Mouse (Mus musculus) lung, postnatal 0 days (tissue): Measurements from ENCODE around the gene Rab11fip5. TPM values are rescaled to one million over a fixed set of nuclear protein-coding genes. Genes with fewer than 3 reads are reported as not detected.
A peak's percentile ranks its signal among the peaks of the same experiment; 100 is the strongest.

ENCODE experiments used
- ATAC-seq: fragments of 200-750 bp; cut with Nextera tagmentation; 2 replicates; pipeline ENCODE4 v1.8.0; 2017; ENCODE audit warnings: moderate library complexity
- DNase-seq: peaks from one replicate; pipeline ENCODE4 v3.0.0-alpha.2; 2016; ENCODE audit warnings: low spot score
- H3K27ac ChIP-seq: fragments of 300-500 bp; sonication (generic); 2 replicates; pipeline ENCODE4 v1.5.1; 2014; ENCODE audit warnings: antibody characterized with exemption, mild to moderate bottlenecking, low read length, mixed read lengths
- H3K27me3 ChIP-seq: fragments of 300-500 bp; sonication (generic); replicated peaks from 2 replicates; pipeline ENCODE4 v1.6.1; 2014; ENCODE audit warnings: low read length, mixed read lengths; ENCODE audit not compliant: insufficient read depth
- H3K36me3 ChIP-seq: fragments of 300-500 bp; sonication (generic); 2 replicates; pipeline ENCODE4 v1.6.1; 2014; ENCODE audit warnings: low read length, mixed read lengths; ENCODE audit not compliant: insufficient read depth
- H3K4me1 ChIP-seq: fragments of 300-500 bp; sonication (generic); 2 replicates; pipeline ENCODE4 v1.6.1; 2014; ENCODE audit warnings: antibody characterized with exemption, low read depth, low read length, mixed read lengths; ENCODE audit not compliant: insufficient read depth
- H3K4me2 ChIP-seq: fragments of 300-500 bp; sonication (generic); replicated peaks from 2 replicates; pipeline ENCODE4 v1.6.1; 2014; ENCODE audit warnings: low read depth, mild to moderate bottlenecking, low read length, moderate library complexity, mixed read lengths
- H3K4me3 ChIP-seq: fragments of 300-500 bp; sonication (generic); 2 replicates; pipeline ENCODE4 v1.5.1; 2014; ENCODE audit warnings: low read depth, low read length
- H3K9ac ChIP-seq: fragments of 300-500 bp; sonication (generic); replicated peaks from 2 replicates; pipeline ENCODE4 v1.6.1; 2014; ENCODE audit warnings: low read depth, mild to moderate bottlenecking
- H3K9me3 ChIP-seq: fragments of 300-500 bp; sonication (generic); 2 replicates; pipeline ENCODE4 v1.6.1; 2016; ENCODE audit warnings: low read length, mixed read lengths
- CTCF ChIP-seq: IDR thresholded peaks from 2 replicates; pipeline ENCODE4 v1.5.1; 2016; ENCODE audit warnings: antibody characterized with exemption, mild to moderate bottlenecking
- EP300 ChIP-seq: IDR thresholded peaks from 2 replicates; pipeline ENCODE4 v1.6.1; 2016; ENCODE audit warnings: antibody characterized with exemption, mild to moderate bottlenecking, control low read depth
- WGBS: fragments of 180-500 bp; shearing (Covaris S2); extraction: QIAGEN DNeasy Blood & Tissue Kit; methylation state at CpG from one replicate; pipeline ENCODE4 v1.1.7; 2014; 5-methylcytosine and 5-hydroxymethylcytosine counted together
- polyA plus RNA-seq: library from polyadenylated mRNA; unstranded; fragments of >200 nt; fragmentation: Nextera tagmentation; extraction: Ambion mirVana; gene quantifications from 2 replicates; pipeline ENCODE4 v1.2.1, GENCODE M21; 2015

Gene Rab11fip5
- polyA plus RNA-seq, 1 experiment from 2014 or later: 11.2 TPM

DNA sequence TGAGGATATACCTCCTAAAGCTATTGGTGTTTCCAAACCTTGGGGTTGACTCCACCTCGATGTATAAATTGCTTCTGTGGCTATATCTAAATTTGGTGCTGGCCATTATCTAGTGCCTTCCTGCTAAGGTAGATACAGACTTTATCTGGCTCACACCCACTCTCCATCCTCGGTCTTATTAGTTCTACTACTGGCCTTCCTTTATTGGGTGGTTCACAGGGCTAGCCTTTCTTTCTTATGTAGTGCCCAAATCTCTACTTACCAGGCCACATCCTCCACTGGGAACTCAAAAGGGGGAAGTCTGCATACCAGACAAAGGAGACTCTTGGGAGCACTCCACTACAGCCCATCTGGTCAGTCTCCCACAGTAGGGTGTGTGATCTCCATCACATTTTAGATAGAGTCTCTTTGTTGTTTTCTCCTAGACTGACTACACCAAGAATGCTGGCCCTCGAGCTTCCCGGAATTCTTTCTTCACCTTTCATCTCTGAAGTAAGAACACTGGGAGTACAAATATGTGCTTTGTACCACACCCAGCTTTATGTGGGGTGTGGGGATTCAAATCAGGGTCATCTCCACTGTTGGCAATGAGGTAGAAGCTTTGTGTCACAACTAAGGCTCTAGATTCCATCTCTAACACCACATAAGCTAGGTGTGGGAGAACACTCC lies 2.8 kb upstream of the Rab11fip5 start:
- WGBS: 62% methylated on average over 4 of the region's 4 CpGs
- no peak overlapping the region for H3K9ac ChIP-seq
- no peaks in the 10 kb centered on the region for H3K36me3 ChIP-seq
- DNase-seq (no peak), ATAC-seq (no peak)
- H3K27ac ChIP-seq: no peak overlapping the region
- no peak overlapping the region for H3K4me3 ChIP-seq
- H3K27me3 ChIP-seq: no peaks in the 10 kb centered on the region
- H3K9me3 ChIP-seq: no peaks in the 10 kb centered on the region
- no peak for TF ChIP-seq EP300
- TF ChIP-seq CTCF: no peak
- no peak overlapping the region for H3K4me2 ChIP-seq
- peaks cover 13% of the 10 kb centered on the region for H3K4me1 ChIP-seq

DNA sequence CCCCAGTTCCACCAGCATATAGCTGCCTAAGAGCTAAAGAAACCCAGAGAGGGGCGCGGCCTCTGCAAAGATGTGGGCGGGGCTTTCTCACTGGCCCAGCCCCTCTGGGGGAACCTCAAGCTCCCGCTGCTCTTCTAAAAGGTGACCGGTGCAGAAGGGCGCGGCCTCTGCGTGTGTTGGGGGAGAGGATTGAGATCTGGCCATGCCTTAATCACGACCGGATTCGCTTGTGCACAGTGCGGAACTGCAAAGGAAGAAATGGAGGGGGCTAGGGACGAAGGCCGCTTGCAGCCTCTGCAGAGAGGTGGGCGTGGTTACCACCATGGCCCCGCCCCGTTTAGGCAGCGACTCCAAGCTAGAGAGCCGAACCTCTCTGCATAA lies 290 bp upstream of the Rab11fip5 start:
- WGBS: 0% methylated on average over 18 of the region's 19 CpGs
- H3K4me1 ChIP-seq: peaks cover 16% of the 10 kb centered on the region
- H3K36me3 ChIP-seq: no peaks in the 10 kb centered on the region
- peak overlapping the region; percentile 77 for H3K4me3 ChIP-seq
- DNase-seq (peak; percentile 99), ATAC-seq (peak; percentile 97)
- no peak overlapping the region for H3K27ac ChIP-seq
- no peaks in the 10 kb centered on the region for H3K27me3 ChIP-seq
- H3K9ac ChIP-seq: no peak overlapping the region
- peak overlapping the region; percentile 97 for H3K4me2 ChIP-seq
- H3K9me3 ChIP-seq: no peaks in the 10 kb centered on the region
- no peak for TF ChIP-seq CTCF
- TF ChIP-seq EP300: no peak

DNA sequence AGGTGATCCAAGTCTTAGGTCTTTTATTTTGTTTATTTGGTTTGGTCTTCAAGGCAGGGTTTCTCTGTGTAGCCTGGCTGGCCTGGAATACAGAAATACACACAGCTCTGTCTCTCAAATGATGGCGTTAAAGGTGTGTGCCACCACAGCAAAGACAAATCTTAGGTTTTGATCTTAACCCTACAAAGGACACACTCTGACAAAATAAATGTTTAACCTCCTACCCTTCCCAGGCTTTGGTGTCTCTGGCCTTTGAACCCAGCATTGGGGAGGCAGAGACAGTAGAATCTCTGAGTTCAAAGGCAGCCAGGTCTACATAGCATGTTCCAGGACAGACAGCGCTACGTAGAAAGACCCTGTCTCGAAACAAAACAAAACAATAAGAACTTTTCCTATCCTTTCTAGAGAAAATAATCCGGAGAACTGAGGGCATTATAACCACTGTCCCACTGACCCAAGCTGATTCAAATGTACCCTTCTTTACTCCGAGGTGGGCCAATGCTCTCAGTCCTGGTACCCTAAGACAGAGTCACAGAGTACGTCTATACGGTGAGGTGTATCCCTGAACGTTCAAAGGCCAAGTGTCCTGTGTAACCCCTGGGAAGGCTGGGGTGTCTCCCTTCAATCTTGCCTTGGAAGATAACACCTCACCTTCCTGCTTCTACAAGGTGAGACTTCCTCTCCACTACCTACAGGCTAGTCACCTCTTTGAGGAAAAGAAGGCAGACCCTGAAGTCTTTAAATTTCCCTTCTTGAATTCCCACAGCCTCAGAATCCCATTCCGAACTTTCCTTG lies 1.2 kb downstream of the Rab11fip5 start:
- whole genome bisulfite sequencing: 79% methylated on average over 10 of the region's 10 CpGs
- H3K27ac ChIP-seq: no peak overlapping the region

DNA sequence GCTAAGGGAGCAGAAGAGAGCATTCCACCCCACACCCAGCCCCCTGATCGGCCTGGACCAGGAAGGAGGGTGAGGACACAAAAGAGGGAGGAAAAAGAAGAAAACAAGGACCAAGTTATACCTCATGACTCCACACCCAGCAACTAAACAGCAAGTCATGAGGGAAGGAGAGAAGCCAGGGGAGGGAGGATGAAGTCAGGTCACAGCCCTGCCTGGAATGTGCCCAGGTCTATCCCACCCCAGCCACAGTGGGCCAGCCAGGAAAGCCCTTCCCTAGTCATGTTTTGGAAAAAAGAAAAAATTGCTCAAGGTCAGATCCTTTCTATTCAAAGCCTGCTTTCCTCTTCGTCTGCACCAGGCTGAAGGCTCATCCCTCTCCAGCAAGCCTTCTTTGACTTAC lies 1.9 kb downstream of the Rab11fip5 start:
- H3K4me2 ChIP-seq: peak overlapping the region; percentile 97
- H3K27ac ChIP-seq: peak overlapping the region; percentile 33; the same call in 1 of the 2 replicates
- H3K36me3 ChIP-seq: no peaks in the 10 kb centered on the region
- H3K9me3 ChIP-seq: no peaks in the 10 kb centered on the region
- no peak overlapping the region for H3K9ac ChIP-seq
- WGBS: 66% methylated on average over 2 of the region's 2 CpGs
- ATAC-seq: no peak
- TF ChIP-seq EP300 (no peak), CTCF (no peak)
- peaks cover 25% of the 10 kb centered on the region for H3K4me1 ChIP-seq
- no peak for DNase-seq
- no peaks in the 10 kb centered on the region for H3K27me3 ChIP-seq
- H3K4me3 ChIP-seq: no peak overlapping the region

More for the DNA sequence above, 1.2 kb downstream of the Rab11fip5 start:
- H3K4me3 ChIP-seq: peak overlapping the region; percentile 77
- ATAC-seq (no peak), DNase-seq (no peak)
- H3K9ac ChIP-seq: peak overlapping the region; percentile 74
- no peaks in the 10 kb centered on the region for H3K9me3 ChIP-seq
- TF ChIP-seq EP300 (no peak), CTCF (no peak)
- H3K4me2 ChIP-seq: peak overlapping the region; percentile 97
- H3K27me3 ChIP-seq: no peaks in the 10 kb centered on the region
- H3K36me3 ChIP-seq: no peaks in the 10 kb centered on the region
- peaks cover 25% of the 10 kb centered on the region for H3K4me1 ChIP-seq

DNA sequence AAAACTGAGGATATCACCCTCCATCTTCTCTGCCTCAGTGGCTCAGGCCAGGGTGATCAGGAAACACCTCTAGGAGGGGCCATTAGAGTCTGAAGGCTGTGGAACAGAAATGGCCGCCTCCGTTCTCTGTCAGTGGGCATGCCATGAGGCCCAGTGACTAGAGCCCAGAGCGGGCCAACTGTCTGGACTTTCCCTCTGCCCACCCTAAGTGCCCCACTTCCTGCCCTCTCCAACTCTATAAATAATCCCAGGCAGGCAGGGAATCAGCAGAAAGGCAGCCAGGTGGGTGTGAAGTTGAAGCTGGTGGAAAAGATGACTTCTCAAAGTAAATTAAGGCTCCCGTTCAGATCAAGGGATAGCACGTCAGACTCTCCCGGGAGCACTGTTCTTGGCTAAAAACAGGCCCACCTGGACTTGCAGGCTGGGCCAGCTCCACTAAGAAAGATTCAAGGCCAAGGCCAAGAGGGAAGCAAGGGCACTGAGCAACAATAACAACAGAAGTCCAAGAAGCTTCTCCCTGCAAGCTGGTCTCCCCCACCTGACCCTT lies 2.5 kb downstream of the Rab11fip5 start:
- Histone ChIP-seq H3K36me3 (no peaks in the 10 kb centered on the region), H3K4me3 (no peak overlapping the region), H3K4me1 (peaks cover 25% of the 10 kb centered on the region), H3K9ac (no peak overlapping the region), H3K9me3 (no peaks in the 10 kb centered on the region), H3K27me3 (no peaks in the 10 kb centered on the region), H3K4me2 (peak overlapping the region; percentile 97; the same call in 1 of the 2 replicates), H3K27ac (peak overlapping the region; percentile 33; the same call in 1 of the 2 replicates)
- DNase-seq: no peak
- TF ChIP-seq CTCF: no peak
- no peak for TF ChIP-seq EP300
- 62% methylated on average over 6 of the region's 6 CpGs for WGBS
- no peak for ATAC-seq

DNA sequence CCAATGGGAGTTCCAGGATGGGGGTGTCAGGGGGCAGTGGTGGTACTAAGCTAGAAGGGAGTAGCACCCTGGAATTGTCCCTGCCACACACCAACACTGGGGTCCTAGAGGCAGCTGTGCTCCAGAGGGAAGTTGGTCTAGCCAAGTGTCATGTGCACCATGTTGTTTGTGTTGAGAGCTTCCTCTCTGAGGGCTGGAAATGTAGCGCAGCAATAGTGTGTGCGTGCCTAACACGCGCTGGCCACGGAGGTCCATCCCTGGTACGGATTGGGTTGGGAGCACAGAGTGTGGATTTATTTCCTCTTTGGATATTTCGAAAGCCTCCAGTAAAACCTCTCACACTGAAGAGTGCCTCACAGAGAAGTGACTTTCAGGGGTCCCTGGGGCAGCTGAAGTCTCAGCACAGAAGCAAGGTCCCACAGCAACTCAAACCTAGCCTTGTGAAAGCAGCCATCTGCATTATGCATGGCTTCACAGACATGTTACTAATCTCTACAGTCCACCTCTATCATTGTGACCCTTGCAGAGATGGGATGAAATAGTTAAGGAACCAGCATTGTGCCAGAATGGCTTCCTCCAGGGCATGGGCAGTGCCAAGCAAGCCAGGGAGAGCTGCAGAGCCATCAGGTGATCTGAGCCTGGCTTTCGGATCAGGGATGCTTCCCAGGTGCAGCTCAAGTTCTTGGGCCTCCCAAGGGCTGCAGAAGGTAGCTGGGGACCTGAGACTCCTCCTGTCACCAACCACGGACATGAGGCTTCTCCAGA lies 3.6 kb downstream of the Rab11fip5 start:
- Histone ChIP-seq H3K9ac (no peak overlapping the region), H3K4me2 (no peak overlapping the region), H3K36me3 (no peaks in the 10 kb centered on the region), H3K4me3 (no peak overlapping the region), H3K27me3 (no peaks in the 10 kb centered on the region), H3K27ac (no peak overlapping the region), H3K9me3 (no peaks in the 10 kb centered on the region), H3K4me1 (peaks cover 28% of the 10 kb centered on the region)
- TF ChIP-seq EP300 (no peak), CTCF (no peak)
- ATAC-seq (no peak), DNase-seq (no peak)
- WGBS: 79% methylated on average over 9 of the region's 9 CpGs
